Mouse (Mus musculus) thymus, adult 18-20 months (tissue): Measurements from ENCODE around the gene Hist2h3b.
"Not testable (repeated sequence)": the region's sequence is repeated elsewhere in the genome, so short reads cannot be mapped to it uniquely, and the experiment has no call there.

ENCODE experiments used
- DNase-seq, 2 experiments: peaks; one replicate each; pipeline ENCODE4 v3.0.0; 2022; ENCODE audit warnings: mixed read lengths in 2 of 2

Hist2h3b gene

DNA sequence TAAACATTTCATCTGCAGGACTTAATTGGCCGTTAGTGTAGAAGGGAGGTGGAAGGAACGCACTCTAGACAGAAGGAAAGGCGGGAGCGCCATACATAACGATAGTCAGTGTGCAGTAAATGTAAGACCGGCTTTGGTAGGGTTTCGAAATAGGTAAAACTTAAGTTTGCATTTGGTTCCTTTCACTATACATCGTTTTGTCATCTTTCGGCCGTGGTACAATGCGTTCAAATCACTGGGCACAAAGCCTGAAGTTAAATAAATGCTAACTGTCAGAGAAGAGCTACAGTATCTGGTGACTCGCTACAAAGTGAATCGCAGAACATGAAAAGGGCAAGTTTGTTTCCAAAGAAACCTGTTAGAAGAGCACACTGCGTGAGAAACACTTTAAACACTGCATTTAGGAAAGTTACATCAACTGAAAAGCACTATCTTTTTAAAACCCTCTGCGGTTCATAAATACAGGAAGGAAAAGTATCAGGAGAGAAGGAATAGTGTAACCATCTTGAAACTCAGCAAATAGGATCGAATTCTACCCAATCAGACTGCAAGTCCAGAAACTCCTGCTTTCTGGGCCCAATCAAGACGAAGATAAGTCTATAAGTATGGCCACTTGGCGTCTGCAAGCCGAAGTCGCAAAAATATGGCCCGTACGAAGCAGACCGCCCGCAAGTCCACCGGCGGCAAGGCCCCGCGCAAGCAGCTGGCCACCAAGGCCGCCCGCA lies at the start of gene Hist2h3b:
Gene Hist2h3b (plus strand): TSS at position 604 of the 725 bp plus-strand sequence.
- DNase-seq = peak; percentile 57 to 74

DNA sequence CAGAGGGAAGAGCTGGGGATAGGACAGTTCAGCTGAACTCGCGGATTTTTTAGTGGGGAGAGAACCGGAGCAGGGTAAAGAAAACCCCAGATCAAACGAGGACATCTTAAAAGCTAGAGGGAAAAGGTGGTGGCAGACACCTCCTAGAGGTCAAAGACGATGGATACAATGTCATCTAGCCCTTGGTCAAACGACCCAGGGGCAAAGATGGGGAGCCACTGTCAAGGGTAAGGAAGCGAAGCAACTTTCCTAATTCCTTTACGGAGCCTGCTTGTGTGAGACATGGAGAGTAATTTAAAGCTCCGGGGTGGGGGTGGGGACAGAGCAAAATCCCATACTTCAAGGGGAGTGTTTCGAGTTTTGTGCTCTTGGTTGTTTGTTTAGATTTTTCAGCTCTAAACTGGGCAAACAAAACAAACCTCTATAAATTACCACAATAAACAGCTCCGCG lies 49.2 kb upstream of the Hist2h3b start:
- peak in 1 of 2 experiments; percentile 56 for DNase-seq

DNA sequence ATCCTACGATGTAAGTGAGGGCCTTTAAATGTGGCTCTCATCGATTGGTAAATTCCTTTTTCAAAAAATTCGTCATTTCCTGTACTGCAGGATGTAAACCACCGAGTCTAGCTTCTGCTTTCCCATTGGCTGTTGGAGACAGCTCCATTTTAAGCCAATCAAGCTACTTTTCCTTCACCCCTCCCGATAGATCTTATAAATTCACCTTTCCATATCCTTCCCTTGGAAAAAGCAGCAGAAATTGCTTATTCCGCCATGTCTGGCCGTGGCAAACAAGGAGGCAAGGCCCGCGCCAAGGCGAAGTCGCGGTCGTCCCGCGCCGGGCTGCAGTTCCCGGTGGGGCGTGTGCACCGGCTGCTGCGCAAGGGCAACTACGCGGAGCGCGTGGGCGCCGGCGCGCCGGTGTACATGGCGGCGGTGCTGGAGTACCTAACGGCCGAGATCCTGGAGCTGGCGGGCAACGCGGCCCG lies 48.8 kb upstream of the Hist2h3b start, which contains the start of the genes Bola1 and Hist2h2ab:
Gene Bola1 (minus strand): TSS at position 49 of the 470 bp plus-strand sequence.
Gene Hist2h2ab (plus strand): TSS at position 205 of the 470 bp plus-strand sequence.
- peak; percentile 68 to 75 for DNase-seq

DNA sequence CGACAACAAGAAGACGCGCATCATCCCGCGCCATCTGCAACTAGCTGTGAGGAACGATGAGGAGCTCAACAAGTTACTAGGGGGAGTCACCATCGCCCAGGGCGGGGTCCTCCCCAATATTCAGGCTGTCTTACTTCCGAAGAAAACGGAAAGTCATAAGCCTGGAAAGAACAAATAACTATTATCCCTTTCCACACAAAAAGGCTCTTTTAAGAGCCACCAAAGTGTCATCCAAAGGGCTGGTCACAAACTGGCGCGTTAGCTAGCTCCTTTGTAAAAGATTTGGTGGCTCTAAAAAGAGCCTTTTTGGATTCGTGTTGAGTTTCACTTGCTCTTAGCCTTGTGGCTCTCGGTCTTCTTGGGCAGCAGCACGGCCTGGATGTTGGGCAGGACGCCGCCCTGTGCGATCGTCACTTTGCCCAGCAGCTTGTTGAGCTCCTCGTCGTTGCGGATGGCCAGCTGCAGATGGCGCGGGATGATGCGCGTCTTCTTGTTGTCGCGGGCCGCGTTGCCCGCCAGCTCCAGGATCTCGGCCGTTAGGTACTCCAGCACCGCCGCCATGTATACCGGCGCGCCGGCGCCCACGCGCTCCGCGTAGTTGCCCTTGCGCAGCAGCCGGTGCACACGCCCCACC lies 48.2 kb upstream of the Hist2h3b start:
- not testable (repeated sequence) for DNase-seq

DNA sequence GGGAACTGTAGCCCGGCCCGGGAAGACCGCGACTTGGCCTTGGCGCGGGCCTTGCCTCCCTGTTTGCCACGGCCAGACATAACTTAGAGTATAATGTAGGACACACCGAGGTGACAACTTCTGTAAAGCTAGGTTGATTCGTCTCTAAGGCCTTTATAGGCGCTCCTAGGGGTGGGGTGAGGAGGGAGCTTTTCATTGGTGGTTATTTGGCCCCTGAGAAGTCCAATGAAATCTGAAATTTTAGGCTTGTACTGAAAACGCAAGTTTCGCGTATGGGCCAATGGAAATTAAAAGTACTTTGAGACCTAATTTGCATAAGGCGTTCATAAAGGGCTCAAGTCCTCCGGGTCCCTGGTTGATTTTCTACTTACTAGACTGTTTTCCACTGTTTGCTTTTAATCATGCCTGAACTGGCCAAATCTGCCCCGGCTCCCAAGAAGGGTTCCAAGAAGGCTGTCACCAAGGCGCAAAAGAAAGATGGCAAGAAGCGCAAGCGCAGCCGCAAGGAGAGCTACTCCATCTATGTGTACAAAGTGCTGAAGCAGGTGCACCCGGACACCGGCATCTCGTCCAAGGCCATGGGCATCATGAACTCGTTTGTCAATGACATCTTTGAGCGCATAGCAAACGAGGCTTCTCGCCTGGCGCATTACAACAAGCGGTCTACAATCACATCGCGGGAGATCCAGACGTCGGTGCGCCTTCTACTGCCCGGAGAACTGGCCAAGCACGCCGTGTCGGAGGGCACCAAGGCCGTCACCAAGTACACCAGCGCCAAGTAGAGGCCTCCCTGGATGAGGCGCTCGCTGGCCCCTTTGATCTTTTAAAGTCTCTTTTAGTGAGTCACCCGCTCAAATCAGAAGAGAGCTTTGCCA lies 47.5 kb upstream of the Hist2h3b start, which contains the start of the genes Hist2h2ac and Hist2h2be:
Gene Hist2h2ac (minus strand): TSS at position 116 of the 875 bp plus-strand sequence.
Gene Hist2h2be (plus strand): TSS at position 355 of the 875 bp plus-strand sequence.
- peak; percentile 75 to 92 for DNase-seq

DNA sequence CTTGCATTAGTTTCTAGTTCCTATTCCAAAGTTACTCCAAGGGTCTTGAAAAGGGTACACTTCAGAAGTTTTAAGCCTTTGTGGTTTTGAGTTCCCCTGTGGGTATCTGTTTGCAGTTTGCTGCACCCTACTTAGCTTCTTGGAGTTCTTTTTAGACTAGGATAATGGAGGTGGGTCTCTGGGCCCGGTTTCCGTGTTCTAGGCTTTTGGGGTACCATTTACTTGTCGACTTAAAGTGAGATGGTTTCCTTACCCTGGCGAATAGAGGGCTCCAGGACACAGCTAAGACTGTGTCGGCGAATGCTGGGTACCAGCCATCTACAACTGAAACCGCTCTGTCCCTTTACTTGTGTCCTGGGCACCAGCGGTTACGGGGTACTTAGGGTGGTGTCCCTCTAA lies 46.8 kb upstream of the Hist2h3b start:
- peak in 1 of 2 experiments; percentile 36 for DNase-seq

DNA sequence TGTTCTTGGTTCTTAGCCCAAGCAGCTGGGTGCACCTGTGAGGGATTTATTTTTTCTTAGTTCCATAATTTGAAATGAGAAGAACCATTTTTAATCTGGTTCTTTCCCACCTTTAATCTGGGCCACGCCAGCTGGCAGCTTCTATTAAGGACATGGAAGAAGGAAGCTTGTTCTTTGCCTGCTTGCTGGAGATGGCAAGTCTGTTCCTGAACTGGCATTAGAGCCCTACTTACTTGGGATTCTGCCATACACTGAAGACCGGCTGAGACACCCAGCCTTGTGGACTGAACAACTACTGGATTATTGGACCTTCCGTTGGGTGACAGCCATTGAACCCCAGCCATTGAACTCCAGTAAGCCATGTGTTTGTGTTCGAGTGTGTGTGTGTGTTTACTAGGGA lies 45.7 kb upstream of the Hist2h3b start:
- DNase-seq = no peak

DNA sequence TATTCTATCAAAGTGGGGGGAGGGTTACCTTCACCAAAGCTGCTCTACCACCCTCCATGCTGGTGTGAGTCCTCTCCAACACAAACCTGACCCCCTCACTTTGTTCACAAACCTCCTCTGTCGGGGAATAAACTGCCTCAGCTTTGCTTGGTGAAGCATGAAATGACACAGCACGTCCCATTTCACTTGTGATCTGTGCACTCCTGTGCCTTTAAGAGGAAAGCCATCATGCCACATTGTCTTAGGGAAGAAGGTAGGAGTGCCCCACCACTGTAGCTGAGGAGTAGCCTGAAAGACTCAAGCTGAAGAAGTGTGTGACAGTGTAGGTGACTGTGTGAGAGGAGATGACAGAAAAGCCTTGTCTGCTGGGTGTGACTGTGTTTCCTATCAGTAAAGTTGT lies 43.0 kb upstream of the Hist2h3b start:
- no peak for DNase-seq

DNA sequence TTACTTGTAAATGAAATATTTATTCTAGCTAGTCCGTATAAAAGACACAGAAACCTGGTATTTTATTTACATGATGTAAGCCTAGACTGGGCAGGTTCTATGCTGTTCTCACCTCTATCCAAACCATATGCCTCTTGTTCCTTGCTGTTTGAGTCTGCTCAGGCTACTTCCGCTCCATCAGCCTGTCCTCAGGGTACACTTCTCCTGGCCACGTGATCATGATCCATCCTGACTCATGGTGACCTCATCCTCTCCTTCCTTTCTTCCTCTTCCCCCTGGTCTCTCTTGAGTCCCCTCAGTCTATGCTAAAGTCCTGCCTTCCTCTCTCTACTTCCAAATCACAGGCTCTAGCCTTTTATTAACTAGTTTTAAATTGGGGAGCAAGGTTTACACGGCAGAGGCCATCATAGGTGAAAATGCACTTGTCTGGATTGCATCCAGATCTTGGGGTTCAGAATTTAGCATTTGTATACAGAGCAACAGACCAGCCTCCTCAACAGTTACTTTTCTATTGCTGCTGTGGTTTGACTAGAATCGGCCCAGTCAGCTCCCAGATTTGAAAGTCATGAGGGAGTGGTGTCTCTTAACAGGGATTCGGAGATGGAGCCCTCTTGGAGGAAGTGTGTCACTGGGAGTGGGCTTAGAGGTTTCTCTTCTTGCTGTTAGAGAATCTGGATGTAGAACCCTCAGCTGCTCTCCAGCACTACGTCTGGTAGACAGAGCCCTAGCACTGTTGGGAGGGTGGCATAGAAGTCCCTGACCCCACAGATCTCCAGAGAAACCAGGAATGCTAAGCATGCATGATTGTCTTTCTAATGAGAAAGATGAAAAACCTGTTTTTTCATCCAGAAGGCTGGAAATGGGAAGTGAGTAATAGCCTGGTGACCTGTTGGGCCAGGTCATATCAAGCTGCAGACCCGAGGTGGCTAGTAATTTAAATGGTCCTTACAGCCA lies 41.5 kb upstream of the Hist2h3b start:
- DNase-seq = no peak

DNA sequence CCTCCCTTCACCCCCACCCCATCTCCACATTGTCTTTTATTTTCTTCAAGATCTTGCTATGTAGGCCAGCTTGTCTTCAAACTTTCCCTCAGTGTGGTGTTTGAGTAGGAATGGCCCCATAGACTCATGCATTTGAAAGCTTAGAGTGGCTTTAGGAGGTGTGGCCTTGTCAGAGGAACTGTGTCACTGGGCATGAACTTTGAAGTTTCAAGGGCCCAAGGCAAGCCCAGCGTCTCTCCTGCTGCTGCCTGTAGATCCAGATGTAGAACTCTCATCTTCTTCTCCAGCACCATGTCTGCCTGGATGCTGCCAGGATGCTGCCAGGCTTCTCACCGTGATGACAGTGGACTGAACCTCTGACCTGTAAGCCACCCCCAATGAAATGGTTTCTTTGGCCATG lies 39.6 kb upstream of the Hist2h3b start:
- no peak for DNase-seq

DNA sequence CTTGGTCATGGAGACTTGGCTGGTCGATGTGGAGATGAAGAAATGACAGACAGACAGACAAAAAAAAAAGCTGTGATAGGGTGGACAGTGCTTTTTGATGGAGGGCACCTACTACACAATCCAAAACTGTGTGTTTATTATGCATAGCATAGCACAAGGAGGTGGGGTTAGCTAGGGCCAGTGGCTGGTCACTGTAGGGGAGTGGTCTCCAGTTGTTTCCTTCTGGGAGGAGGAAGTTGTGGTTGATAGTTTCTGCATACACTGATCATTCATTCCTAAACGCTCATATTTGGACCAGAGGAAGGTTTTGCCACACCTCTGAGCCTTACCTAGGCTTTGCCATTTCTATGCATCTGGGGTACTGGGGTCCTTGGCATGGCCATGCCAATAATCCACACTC lies 38.0 kb upstream of the Hist2h3b start:
- no peak for DNase-seq

DNA sequence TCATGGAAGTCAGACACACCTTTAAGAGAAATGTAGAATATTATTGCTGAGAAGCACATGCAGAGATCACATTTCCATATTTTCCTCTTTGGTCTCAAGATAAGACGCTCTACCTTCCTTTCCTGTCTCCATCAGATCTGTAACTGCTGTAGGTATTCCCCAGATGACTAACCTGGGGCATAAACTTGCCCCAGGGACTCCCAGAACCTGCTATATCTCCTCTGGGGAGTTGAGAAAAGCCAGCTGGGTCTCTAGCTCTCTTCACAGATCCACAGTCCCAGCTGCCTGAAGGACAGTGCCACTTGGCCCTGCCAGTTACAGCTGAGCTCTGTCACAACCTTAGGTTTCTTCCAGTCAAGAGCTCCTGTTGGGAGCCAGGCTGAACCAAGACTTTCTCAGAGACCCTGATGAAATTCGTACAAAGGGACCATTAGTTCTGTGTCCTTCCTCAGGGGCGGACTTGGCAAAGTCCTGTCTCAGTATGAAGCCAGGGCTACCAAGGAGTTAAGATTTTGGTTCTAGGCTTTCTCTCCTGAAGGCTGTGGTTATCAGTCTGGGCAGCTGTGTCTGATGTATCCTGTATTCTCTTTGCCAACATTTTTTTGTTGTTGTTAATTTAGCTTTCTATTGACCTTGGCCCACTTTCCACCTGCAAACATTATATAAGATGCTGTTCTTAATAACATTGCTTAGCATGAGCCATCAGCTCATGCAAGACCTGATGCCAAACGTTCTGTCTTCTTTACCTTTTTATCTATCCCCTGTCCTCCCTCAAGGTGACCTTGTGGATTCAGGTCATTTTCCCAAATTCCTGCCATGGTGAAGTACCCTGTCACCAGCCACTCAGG lies 37.3 kb upstream of the Hist2h3b start:
- DNase-seq = no peak

DNA sequence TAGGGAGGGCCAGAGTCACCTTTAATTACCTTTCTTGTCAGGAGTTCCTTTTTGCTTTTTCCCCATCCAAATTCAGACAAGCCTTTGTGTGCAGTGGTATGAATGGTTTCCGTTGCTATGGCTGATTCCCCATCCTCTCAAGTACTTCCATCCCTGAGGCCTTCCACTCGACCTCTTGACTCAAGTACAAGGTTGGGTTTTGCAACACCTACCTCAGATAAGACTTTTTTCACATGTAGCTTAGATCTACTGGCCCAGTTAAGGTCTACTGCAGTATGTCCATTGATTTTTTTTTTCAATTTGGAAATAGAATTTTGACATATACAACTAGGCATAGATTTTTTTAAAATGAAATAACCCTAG lies 36.7 kb upstream of the Hist2h3b start:
- DNase-seq = no peak

DNA sequence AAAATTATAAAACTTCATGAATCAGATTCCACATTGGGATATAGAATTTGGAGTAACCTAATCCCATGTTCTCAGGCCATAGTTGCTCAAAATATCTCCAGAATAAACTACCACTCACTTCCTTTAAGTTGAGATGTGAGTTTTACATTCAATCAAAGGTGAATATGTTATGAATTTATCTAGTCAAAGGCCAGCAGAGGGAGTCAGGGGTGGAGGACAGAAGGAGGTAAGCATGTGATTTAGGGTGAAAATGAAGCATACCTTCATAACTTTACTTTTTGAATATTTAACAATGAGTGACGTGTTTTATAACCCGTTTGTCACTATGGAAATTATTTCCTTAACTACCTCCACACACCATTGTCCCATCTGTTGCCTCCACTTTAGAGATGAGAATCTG lies 33.5 kb upstream of the Hist2h3b start:
- DNase-seq = no peak

DNA sequence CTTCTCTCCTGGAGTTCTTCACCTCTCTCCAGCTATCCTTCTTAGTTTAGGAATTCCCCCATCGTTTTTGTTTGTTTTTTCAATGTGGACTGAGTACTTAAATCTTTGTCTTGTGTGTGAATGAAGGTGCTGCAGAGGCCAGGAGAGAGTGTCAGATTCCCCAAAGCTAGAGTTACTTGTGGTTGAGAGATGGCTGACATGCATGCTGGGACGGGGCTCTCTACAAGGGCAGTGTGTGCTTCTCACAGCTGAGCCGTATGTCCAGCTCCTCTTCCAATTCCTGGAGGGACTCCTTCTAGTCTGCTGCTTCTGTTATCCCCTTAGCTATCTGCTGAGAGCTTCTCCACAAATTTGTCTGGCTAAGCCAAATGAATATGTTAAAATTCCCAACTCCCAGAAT lies 32.6 kb upstream of the Hist2h3b start:
- DNase-seq = no peak

DNA sequence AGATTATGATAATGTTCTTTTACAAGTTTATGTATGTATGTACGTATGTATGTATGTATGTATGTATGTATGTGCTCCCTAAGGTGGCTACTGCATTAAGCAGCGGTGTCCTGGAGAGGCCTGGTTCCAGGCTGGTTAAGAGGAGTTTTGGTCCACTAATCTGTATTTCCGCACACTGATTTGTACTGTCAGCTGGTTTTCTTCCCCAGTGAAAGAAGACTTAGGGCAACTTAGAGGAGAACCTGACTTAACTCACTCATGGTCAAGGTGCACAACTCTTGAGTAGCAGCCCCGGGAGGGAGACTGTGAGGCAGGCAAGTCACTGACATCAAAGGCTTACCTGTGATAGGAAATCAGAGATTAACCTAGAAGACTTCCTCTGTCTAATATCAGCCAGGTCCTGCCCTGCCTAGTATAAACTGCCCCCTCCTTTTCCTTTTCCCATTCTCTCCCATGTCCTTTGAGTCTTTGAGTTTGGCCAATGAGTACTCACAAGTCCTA lies 31.6 kb upstream of the Hist2h3b start:
- no peak for DNase-seq

DNA sequence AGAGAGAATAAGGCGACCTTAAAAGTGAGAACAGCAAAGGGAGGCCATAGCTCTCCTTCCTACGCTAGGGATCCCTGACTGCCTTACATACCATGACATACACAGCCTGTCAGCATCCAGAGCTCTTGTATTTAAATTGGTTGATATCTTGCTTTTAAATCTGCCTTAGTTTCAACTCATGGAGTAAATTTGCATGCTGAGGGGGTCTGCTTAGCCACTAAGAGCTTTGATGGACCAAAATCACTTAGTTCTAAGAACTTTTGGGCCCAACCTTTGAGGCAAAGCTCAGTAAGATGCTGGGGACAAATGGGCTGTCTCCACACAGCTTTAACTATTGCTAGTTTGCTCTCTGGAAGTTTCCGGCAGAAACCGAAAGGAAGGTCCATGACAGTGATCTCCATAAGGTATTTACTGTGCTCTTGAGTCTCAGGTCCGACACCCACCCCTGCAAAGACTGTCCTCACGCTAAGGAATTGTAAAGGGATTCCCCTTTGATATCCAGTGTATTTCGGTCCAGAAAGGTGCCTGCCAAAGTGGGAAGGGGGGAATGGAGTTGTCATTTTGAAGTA lies 31.0 kb upstream of the Hist2h3b start:
- no peak for DNase-seq

DNA sequence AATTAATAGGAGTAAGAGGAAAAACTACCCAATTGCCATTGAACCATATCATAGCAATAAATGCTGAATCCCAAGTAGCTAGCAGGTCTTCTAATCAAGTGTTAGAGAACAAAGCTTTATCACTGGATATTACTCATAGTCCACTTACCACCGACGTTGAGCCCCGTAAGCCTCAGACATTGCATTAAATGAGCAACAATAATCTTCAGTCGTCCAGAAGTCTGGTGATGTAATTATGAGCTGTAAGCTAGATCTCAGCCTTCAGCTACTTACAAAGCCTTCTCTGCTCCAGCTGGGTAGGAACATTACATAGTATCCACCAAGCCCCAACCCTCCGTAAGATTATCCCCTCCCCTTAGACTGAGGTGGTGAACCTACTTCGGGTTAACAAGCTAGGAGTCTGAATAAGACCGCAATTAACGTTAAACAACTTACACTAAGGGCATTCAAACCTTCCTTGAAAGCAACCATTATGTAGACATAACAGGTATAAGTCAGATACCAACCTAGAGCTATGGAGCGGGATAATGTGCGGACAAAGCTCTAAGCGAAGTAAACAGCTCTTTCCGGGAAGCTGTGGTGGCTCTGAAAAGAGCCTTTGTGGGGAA lies 30.4 kb upstream of the Hist2h3b start:
- no peak for DNase-seq

DNA sequence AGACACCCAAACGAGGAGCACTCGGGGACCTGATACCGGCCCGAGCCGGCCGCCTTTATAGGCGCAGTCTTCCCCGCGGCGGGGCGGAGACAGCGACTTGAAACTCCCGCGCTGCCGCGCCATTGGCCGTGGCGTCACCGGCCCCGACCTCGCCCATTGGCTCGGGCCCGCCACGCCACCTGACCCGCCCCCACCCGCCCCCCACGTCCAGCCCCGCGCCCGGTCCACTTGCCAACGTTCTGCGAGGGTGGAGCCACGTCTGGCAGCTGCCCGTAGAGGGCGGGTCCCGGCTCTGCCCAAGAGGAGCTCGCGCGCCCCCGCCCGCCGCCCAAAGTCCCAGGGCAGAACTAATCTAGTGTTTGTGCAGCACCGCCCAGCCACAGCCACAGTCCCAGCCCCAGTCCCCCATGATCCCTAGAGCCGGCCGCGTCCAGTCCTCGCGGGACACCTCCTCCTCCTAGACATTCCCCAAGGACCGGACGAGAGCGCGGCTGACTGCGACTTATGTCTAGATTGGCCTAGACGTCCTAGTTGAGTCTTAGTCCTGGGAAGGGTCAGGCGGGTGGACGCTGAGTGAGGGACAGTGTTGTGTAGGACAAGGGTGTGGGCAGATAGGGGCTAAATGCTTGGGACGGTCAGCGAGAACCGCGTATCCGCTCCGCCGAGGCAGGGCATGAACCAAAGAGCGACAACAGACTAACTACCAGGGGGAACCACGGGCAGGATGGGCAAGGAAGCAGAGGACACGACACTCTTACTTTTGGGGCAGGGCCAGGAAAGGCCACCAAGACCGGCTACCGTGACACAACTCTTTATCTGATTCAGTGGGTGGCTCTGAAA lies 29.3 kb upstream of the Hist2h3b start, which contains the start of gene Hist2h3c2:
Gene Hist2h3c2 (minus strand): TSS at position 174 of the 840 bp plus-strand sequence.
- peak; percentile 43 to 44 for DNase-seq
